Mouse (Mus musculus) embryonic fibroblast, embryonic 13.5 days (primary cell): ENCODE data around the gene Olfr1247.

Experiments used
- CTCF ChIP-seq: IDR thresholded peaks from 2 replicates; pipeline ENCODE4 v1.5.1; 2011; ENCODE audit warnings: mild to moderate bottlenecking, control low read depth, low read length, moderate library complexity, borderline replicate concordance; ENCODE audit not compliant: insufficient read depth
- POLR2A ChIP-seq: IDR thresholded peaks from 2 replicates; pipeline ENCODE4 v1.6.1; 2011; ENCODE audit warnings: low read depth, mild to moderate bottlenecking, control low read depth, low read length, moderate library complexity

DNA sequence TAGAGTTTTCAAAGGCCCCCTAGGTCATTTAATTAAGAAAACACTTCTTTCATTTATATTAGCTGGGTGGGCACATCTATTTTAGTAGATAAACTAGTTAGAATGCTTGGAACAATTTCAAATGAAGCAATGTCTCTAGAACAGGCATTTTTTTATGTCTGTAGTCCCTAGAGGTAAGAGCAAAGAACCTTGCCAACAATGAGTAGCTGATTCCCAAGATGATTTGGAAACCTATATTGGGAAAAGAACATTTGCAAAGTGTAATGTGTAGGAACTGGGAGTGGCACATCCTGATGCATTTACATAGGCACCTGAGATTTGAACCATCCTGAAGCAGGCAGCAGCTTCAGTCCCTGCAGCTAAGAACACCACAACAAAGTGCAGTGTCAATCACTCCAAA, 47.4 kb upstream of the Olfr1247 start, which contains the start of gene Olfr1250:
- TF ChIP-seq CTCF (no peak), POLR2A (no peak)
